Comparison of ENCODE assay signal across 27 mouse cellular contexts in the genomic region with DNA sequence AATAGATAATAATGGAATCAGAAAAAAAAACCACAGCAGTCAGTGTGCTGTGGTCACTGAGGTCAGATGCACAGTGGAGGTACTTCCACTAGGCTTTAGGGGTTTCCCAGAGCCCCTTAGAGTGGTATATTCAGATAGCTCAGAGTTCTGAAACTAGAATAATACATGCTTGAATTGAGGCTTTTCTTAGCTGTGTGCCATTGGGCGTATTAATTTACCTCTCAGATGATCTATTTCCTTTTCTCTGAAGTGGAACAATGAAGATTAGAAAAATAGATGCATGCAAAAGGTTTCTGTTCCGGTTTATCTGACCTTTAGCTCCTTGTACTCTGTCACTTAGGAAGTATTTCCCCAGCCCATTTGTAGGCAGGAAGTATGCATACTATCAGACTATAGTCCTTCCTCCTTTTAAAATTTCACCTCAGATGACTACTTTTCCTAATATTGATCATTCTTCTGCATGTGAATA. TPM values are rescaled to one million over a fixed set of nuclear protein-coding genes. Genes with fewer than 3 reads are reported as not detected.
DNase-seq lines count a peak whose midpoint lies in the region; ATAC-seq lines count a peak whose summit lies in the region.
"Had no signal": no experiment of that assay in that cellular context is flagged by ENCODE, and none has a peak within 500 bp of the region (broad histone marks: within the 10 kb centered on the region; RNA-seq: fewer than 3 reads in every experiment).

No protein-coding gene starts in this region.

- peak; percentile 85 for DNase-seq in A20 (ENCODE audit: low read depth, low spot score)
- DNase-seq in lung, postnatal 4 days = no peak
- DNase-seq in kidney, adult 8-10 months = no peak
- no peak for DNase-seq in lung, postnatal 10 days
- DNase-seq: adrenal gland, adult 2 months; adrenal gland, postnatal 14 days; cerebellum, adult 11 months; cerebellum, adult 2 months; cerebellum, adult 9-11 months; cerebellum, postnatal 25 days; embryo, embryonic 11 days; gastrocnemius, postnatal 10 days; gastrocnemius, postnatal 36 days; heart, adult 2 months had no signal

- peak; percentile 60 for ATAC-seq in CD4-positive, CD25-positive, alpha-beta regulatory T cell, adult 4 months
- ATAC-seq in monocyte, adult 5-6 weeks (replicated peaks; ENCODE audit: insufficient number of reproducible peaks, low FRiP score, low TSS enrichment, poor library complexity, severe bottlenecking) = 0 out of 2 replicates have a peak, but pooled peaks have one; percentile 27
- ATAC-seq: forebrain, embryonic 15.5 days; intestine, embryonic 15.5 days had no signal

RNA-seq across cellular contexts. Expression of gene Rgs13, which starts 3.6 kb away (rescaled TPM):
- polyA plus RNA-seq in CD4-positive, CD25-positive, alpha-beta regulatory T cell, adult 4 months (2017; shearing (Covaris generic)) = 1 to 10 TPM in 1 of 2 experiments, not detected in 1; 1.8 TPM
- not detected in 3 replicates for total RNA-seq in monocyte, adult 5-6 weeks (2017)
- total RNA-seq: adrenal gland, adult 2 months; adrenal gland, postnatal 14 days; common myeloid progenitor, adult 5-6 weeks; gastrocnemius, adult 18-20 months; gastrocnemius, postnatal 36 days; granulocyte monocyte progenitor cell, adult 5-6 weeks; heart, adult 2 months; heart, postnatal 25 days; hematopoietic stem cell, adult 5-6 weeks; MEL had no signal
- polyA plus RNA-seq: adrenal gland, adult 2 months; cerebellum, adult 2 months; erythroblast, embryonic 14.5 days; heart, adult 2 months; heart, embryonic 11.5 days; heart, embryonic 14.5 days; intestine, embryonic 15.5 days had no signal
